Mouse (Mus musculus): Measurements from ENCODE around the gene Retreg1.

- TF ChIP-seq POLR2A (IDR thresholded peaks at IDR 0.05; ENCODE audit: low read depth, low read length) (no peak), CTCF (IDR thresholded peaks at IDR 0.05; ENCODE audit: borderline replicate concordance, insufficient read depth, low read length) (no peak)
Measured at GRCm38 (mm10) chr15:25842462-25843085, 406 bp upstream of the Retreg1 start.
